In the genomic region with DNA sequence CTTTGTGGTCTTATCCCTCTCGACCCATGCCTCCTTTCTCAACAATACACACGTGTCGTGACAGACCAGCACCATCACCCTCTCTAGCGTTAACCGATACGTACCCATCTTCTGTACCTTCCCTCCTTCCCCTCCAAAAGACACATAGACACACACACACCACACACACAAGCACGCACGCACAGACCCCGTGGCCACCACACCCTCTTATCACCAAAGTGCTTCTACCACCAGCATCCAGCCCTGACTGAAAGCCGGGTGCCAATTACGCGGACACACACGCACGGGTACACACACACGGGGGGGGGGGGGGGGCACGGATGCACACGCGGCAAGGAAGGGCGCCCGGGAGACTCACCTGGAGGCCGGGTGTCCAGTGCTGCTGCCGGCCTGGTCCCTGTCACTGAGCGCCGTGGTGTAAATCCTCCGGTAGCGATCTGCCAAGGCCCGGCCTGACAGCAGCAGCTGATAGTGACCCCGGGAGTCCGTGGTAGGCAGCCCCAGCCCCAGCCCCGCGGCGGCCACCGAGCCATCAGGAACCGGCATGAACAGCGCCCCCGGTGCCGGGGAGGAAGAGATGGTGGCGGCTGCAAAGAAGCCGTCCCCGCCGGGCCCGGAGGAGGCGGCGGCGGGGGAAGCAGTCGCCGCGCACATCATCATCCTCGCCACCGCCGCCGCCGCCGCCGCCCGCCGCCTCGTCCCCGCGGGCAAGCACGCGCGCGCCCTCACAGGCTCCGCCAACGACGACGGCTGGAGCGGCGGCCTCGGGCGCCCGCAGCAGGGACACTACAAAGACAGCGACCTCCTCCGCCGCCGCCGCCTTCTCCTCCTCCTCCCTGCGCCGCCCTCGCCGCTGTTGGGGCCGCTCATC, we compare ENCODE assay signal across 8 mouse cellular contexts. TPM values are rescaled to one million over a fixed set of nuclear protein-coding genes. Genes with fewer than 3 reads are reported as not detected.
A peak's percentile ranks its signal among the peaks of the same experiment; 100 is the strongest.
DNase-seq lines count a peak whose midpoint lies in the region; ATAC-seq and TF ChIP-seq lines count a peak whose summit lies in the region.

No protein-coding gene starts in this region.

- H3K36me3 ChIP-seq in embryonic facial prominence, embryonic 10.5 days (replicated peaks) = no peaks in the 10 kb centered on the region
- no peaks in the 10 kb centered on the region for H3K36me3 ChIP-seq in liver, embryonic 14.5 days (replicated peaks; ENCODE audit: control insufficient read depth, insufficient read depth, low read depth)

- H3K4me2 ChIP-seq in liver, embryonic 14.5 days (ENCODE audit: low read depth) = peak overlapping the region; percentile 94

- H3K27ac ChIP-seq in embryonic facial prominence, embryonic 10.5 days (replicated peaks) = peak overlapping the region; percentile 94
- H3K27ac ChIP-seq in liver, embryonic 14.5 days = peak overlapping the region; percentile 58

- peak overlapping the region; percentile 92 for H3K4me3 ChIP-seq in embryonic facial prominence, embryonic 10.5 days
- H3K4me3 ChIP-seq in liver, embryonic 14.5 days (ENCODE audit: insufficient read depth in 1 of 2, low read depth in 2 of 2, low read length in 2 of 2) = peak overlapping the region; percentile 69 to 92

- peak; percentile 77 for DNase-seq in B cell, adult 2 months
- DNase-seq in R1 (ENCODE audit: low read depth, low spot score) = peak; percentile 43
- DNase-seq in embryonic facial prominence, embryonic 10.5 days (ENCODE audit: low spot score) = peak; percentile 77
- DNase-seq in heart, adult 8-10 months (ENCODE audit: low spot score) = peak; percentile 19
- peak; percentile 77 for DNase-seq in kidney, postnatal 10 days
- DNase-seq in liver, embryonic 14.5 days (ENCODE audit: low read depth in 3 of 3, low spot score in 3 of 3) = peak in 2 of 3 experiments; percentile 35 to 52
- peak; percentile 71 for DNase-seq in neural tube, embryonic 10.5 days (ENCODE audit: extremely low spot score, low spot score)
- DNase-seq in thymus, postnatal 36 days = peak; percentile 63 to 73

- no peak for TF ChIP-seq EP300 in liver, embryonic 14.5 days (IDR thresholded peaks at IDR 0.05; ENCODE audit: low read depth)

- WGBS in embryonic facial prominence, embryonic 10.5 days = under 1% methylated on average over 75 of the region's 83 CpGs
- 0% methylated on average over 44 of the region's 83 CpGs for WGBS in liver, embryonic 14.5 days (ENCODE audit: insufficient replicate concordance)

- H3K9ac ChIP-seq in liver, embryonic 14.5 days (replicated peaks) = peak overlapping the region; percentile 73

- ATAC-seq in liver, embryonic 14.5 days (ENCODE audit: insufficient read depth) = peak; percentile 45

- peak; percentile 34; the same call in 1 of the 2 replicates for TF ChIP-seq CTCF in liver, embryonic 14.5 days (IDR thresholded peaks at IDR 0.05; ENCODE audit: low read depth)

- peaks cover 23% of the 10 kb centered on the region for H3K4me1 ChIP-seq in embryonic facial prominence, embryonic 10.5 days
- peaks cover 28 to 33% of the 10 kb centered on the region in 2 experiments for H3K4me1 ChIP-seq in liver, embryonic 14.5 days (replicated peaks; ENCODE audit: control insufficient read depth in 2 of 2, insufficient read depth in 2 of 2, low read length in 1 of 2)

- H3K9me3 ChIP-seq in embryonic facial prominence, embryonic 10.5 days = no peaks in the 10 kb centered on the region
- H3K9me3 ChIP-seq in liver, embryonic 14.5 days (ENCODE audit: control insufficient read depth, low read length) = no peaks in the 10 kb centered on the region

- H3K27me3 ChIP-seq in embryonic facial prominence, embryonic 10.5 days (replicated peaks; ENCODE audit: low read depth, poor library complexity, severe bottlenecking) = no peaks in the 10 kb centered on the region
- H3K27me3 ChIP-seq in liver, embryonic 14.5 days (ENCODE audit: control insufficient read depth, insufficient read depth, low read length) = no peaks in the 10 kb centered on the region

RNA-seq across cellular contexts. Expression of a gene that starts 0.5 kb away (rescaled TPM):
- 18.0 and 18.8 TPM in 2 replicates for polyA plus RNA-seq in embryonic facial prominence, embryonic 10.5 days (2016; fragmentation: Nextera tagmentation; extraction: Ambion mirVana)
- total RNA-seq in heart, adult 8-10 months (2022) = 10 to 100 TPM; 27.5 to 32.9 (median 32.7) TPM
- 5.7 and 8.2 TPM in 2 replicates for polyA plus RNA-seq in liver, embryonic 14.5 days (2012; rRNA removed)
- polyA plus RNA-seq in liver, embryonic 14.5 days (2014; fragmentation: Nextera tagmentation; extraction: Ambion mirVana) = 7.0 and 7.6 TPM in 2 replicates

Comparison
In these comparisons a context has a peak if more than half of its experiments do, and no peak if none do; other contexts are left out.
1. Peak in every context shown above with its lines: DNase-seq, ATAC-seq, H3K4me3 ChIP-seq and H3K27ac ChIP-seq.
2. DNase-seq: peak in every context shown above with its lines; median percentile 77 in B cell, adult 2 months; 77 in embryonic facial prominence, embryonic 10.5 days; 77 in kidney, postnatal 10 days; 71 in neural tube, embryonic 10.5 days; 68 in thymus, postnatal 36 days; 44 in liver, embryonic 14.5 days; 43 in R1; 19 in heart, adult 8-10 months.